Mouse (Mus musculus): Measurements from ENCODE around the gene Chmp4b. TPM values are rescaled to one million over a fixed set of nuclear protein-coding genes. Genes with fewer than 3 reads are reported as not detected.

Gene Chmp4b
- total RNA-seq, 2 experiments from 2014 or later: 35.7 to 47.3 TPM

Other genes with a start within 250 kb of the Chmp4b start
- gene Snta1, start 243.6 kb upstream of the Chmp4b start, total RNA-seq (2015; ENCODE audit: low replicate concordance): not detected in 2 replicates
- 0.17 and 0.56 TPM in 2 replicates for gene Snta1, start 243.6 kb upstream of the Chmp4b start, total RNA-seq (2017; ENCODE audit: low replicate concordance)
- gene Cbfa2t2, start 215.2 kb upstream of the Chmp4b start, total RNA-seq (2015; ENCODE audit: low replicate concordance): 5.6 and 8.5 TPM in 2 replicates
- 2.9 and 9.5 TPM in 2 replicates for gene Cbfa2t2, start 215.2 kb upstream of the Chmp4b start, total RNA-seq (2017; ENCODE audit: low replicate concordance)
- not detected in 2 replicates for gene 1700003F12Rik, start 104.6 kb upstream of the Chmp4b start, total RNA-seq (2015; ENCODE audit: low replicate concordance)
- not detected in 2 replicates for gene 1700003F12Rik, start 104.6 kb upstream of the Chmp4b start, total RNA-seq (2017; ENCODE audit: low replicate concordance)
- gene Actl10, start 99.9 kb upstream of the Chmp4b start, total RNA-seq (2015; ENCODE audit: low replicate concordance): not detected in 2 replicates
- not detected in 2 replicates for gene Actl10, start 99.9 kb upstream of the Chmp4b start, total RNA-seq (2017; ENCODE audit: low replicate concordance)
- gene Necab3, start 92.8 kb upstream of the Chmp4b start, total RNA-seq (2015; ENCODE audit: low replicate concordance): 0.63 TPM in 1 of 2 replicates, not detected in the other
- gene Necab3, start 92.8 kb upstream of the Chmp4b start, total RNA-seq (2017; ENCODE audit: low replicate concordance): 11.6 TPM in 1 of 2 replicates, not detected in the other
- 6.7 and 11.1 TPM in 2 replicates for gene E2f1, start 81.8 kb upstream of the Chmp4b start, total RNA-seq (2015; ENCODE audit: low replicate concordance)
- gene E2f1, start 81.8 kb upstream of the Chmp4b start, total RNA-seq (2017; ENCODE audit: low replicate concordance): 5.5 and 7.0 TPM in 2 replicates
- 9.0 and 9.6 TPM in 2 replicates for gene Pxmp4, start 48.0 kb upstream of the Chmp4b start, total RNA-seq (2015; ENCODE audit: low replicate concordance)
- gene Pxmp4, start 48.0 kb upstream of the Chmp4b start, total RNA-seq (2017; ENCODE audit: low replicate concordance): 7.5 and 11.2 TPM in 2 replicates
- 6.9 and 11.0 TPM in 2 replicates for gene Zfp341, start 38.4 kb upstream of the Chmp4b start, total RNA-seq (2015; ENCODE audit: low replicate concordance)
- gene Zfp341, start 38.4 kb upstream of the Chmp4b start, total RNA-seq (2017; ENCODE audit: low replicate concordance): 6.4 TPM in 2 replicates
- gene 4930519P11Rik, start 38.3 kb upstream of the Chmp4b start, total RNA-seq (2015; ENCODE audit: low replicate concordance): 6.7 TPM in 1 of 2 replicates, not detected in the other
- 1.8 TPM in 1 of 2 replicates, not detected in the other for gene 4930519P11Rik, start 38.3 kb upstream of the Chmp4b start, total RNA-seq (2017; ENCODE audit: low replicate concordance)
- gene Gm14214, start 118.3 kb downstream of the Chmp4b start, total RNA-seq (2015; ENCODE audit: low replicate concordance): not detected in 2 replicates
- gene Gm14214, start 118.3 kb downstream of the Chmp4b start, total RNA-seq (2017; ENCODE audit: low replicate concordance): not detected in 2 replicates
- 31.1 and 38.2 TPM in 2 replicates for gene Raly, start 139.4 kb downstream of the Chmp4b start, total RNA-seq (2015; ENCODE audit: low replicate concordance)
- 51.7 and 77.5 TPM in 2 replicates for gene Raly, start 139.4 kb downstream of the Chmp4b start, total RNA-seq (2017; ENCODE audit: low replicate concordance)
- not detected in 2 replicates for gene a, start 139.7 kb downstream of the Chmp4b start, total RNA-seq (2015; ENCODE audit: low replicate concordance)
- gene a, start 139.7 kb downstream of the Chmp4b start, total RNA-seq (2017; ENCODE audit: low replicate concordance): not detected in 2 replicates
- gene Eif2s2, start 241.2 kb downstream of the Chmp4b start, total RNA-seq (2015; ENCODE audit: low replicate concordance): 66.5 and 67.2 TPM in 2 replicates
- 76.7 and 82.2 TPM in 2 replicates for gene Eif2s2, start 241.2 kb downstream of the Chmp4b start, total RNA-seq (2017; ENCODE audit: low replicate concordance)